Mouse (Mus musculus) embryonic facial prominence, embryonic 13.5 days (tissue): ENCODE results near the gene Kdelc1. TPM values are rescaled to one million over a fixed set of nuclear protein-coding genes. Genes with fewer than 3 reads are reported as not detected.

Experiments used
- ATAC-seq: fragments of 200-750 bp; cut with Nextera tagmentation; 2 replicates; pipeline ENCODE4 v1.8.0; 2017; ENCODE audit warnings: low read depth; ENCODE audit not compliant: insufficient number of reproducible peaks, insufficient read depth, low FRiP score, low TSS enrichment
- H3K27ac ChIP-seq: fragments of 300-500 bp; sonication (generic); 2 replicates; pipeline ENCODE4 v1.5.1; 2015; ENCODE audit warnings: moderate library complexity, mild to moderate bottlenecking, inconsistent platforms
- H3K27me3 ChIP-seq: fragments of 300-500 bp; sonication (generic); 2 replicates; pipeline ENCODE4 v1.6.1; 2015; ENCODE audit warnings: mild to moderate bottlenecking, inconsistent platforms
- H3K36me3 ChIP-seq: fragments of 300-500 bp; sonication (generic); 2 replicates; pipeline ENCODE4 v1.6.1; 2015; ENCODE audit warnings: mild to moderate bottlenecking, inconsistent platforms
- H3K4me1 ChIP-seq: fragments of 300-500 bp; sonication (generic); 2 replicates; pipeline ENCODE4 v1.6.1; 2015; ENCODE audit warnings: inconsistent platforms
- H3K4me2 ChIP-seq: fragments of 300-500 bp; sonication (generic); 2 replicates; pipeline ENCODE4 v1.6.1; 2015; ENCODE audit warnings: moderate library complexity, mild to moderate bottlenecking, inconsistent platforms
- H3K4me3 ChIP-seq: fragments of 300-500 bp; sonication (generic); 2 replicates; pipeline ENCODE4 v1.5.1; 2015; ENCODE audit warnings: mild to moderate bottlenecking, inconsistent platforms
- H3K9ac ChIP-seq: fragments of 300-500 bp; sonication (generic); 2 replicates; pipeline ENCODE4 v1.6.1; 2015; ENCODE audit warnings: mild to moderate bottlenecking, inconsistent platforms
- H3K9me3 ChIP-seq: fragments of 300-500 bp; sonication (generic); 2 replicates; pipeline ENCODE4 v1.6.1; 2016; ENCODE audit warnings: inconsistent platforms
- WGBS: fragments of 180-500 bp; shearing (Covaris S2); methylation state at CpG from one replicate; pipeline ENCODE4 v1.1.7; 2015; ENCODE audit warnings: mixed read lengths; 5-methylcytosine and 5-hydroxymethylcytosine counted together
- polyA plus RNA-seq: library from polyadenylated mRNA; unstranded; fragments of >200 nt; fragmentation: Nextera tagmentation; extraction: Ambion mirVana; gene quantifications from 2 replicates; pipeline ENCODE4 v1.2.1, GENCODE M21; 2015

Gene Kdelc1
- polyA plus RNA-seq, 1 experiment from 2014 or later, result 77.1 TPM

- 62% methylated on average over 3 of the region's 3 CpGs for WGBS
- Histone ChIP-seq H3K4me2 (no peak overlapping the region), H3K9me3 (no peaks in the 10 kb centered on the region), H3K27ac (no peak overlapping the region), H3K27me3 (no peaks in the 10 kb centered on the region), H3K4me3 (no peak overlapping the region), H3K4me1 (no peaks in the 10 kb centered on the region), H3K9ac (no peak overlapping the region), H3K36me3 (no peaks in the 10 kb centered on the region)
- no peak for ATAC-seq
Observed at GRCm38 (mm10) chr1:44057805-44058204, 60.8 kb downstream of the Kdelc1 start.

Other genes starting within 250 kb of the Kdelc1 start
- 59.5 and 63.6 TPM in 2 replicates for gene Tpp2, start 185.2 kb downstream of the Kdelc1 start, polyA plus RNA-seq
- gene Mettl21c, start 98.8 kb downstream of the Kdelc1 start, polyA plus RNA-seq, result 0.95 and 1.4 TPM in 2 replicates
- gene Gm8251, start 56.9 kb downstream of the Kdelc1 start, polyA plus RNA-seq, result 0.12 and 0.15 TPM in 2 replicates
- gene Tex30, start 16.4 kb downstream of the Kdelc1 start, polyA plus RNA-seq, result 75.1 and 76.8 TPM in 2 replicates
- 19.5 and 21.9 TPM in 2 replicates for gene Bivm, start 149 bp upstream of the Kdelc1 start, polyA plus RNA-seq
- gene Ercc5, start 28.9 kb upstream of the Kdelc1 start, polyA plus RNA-seq, result 26.6 and 32.6 TPM in 2 replicates
- 0.14 TPM in 1 of 2 replicates, not detected in the other for gene Mettl21e, start 100.2 kb upstream of the Kdelc1 start, polyA plus RNA-seq